Mouse (Mus musculus): Measurements from ENCODE around the gene Dnah10. TPM values are rescaled to one million over a fixed set of nuclear protein-coding genes. Genes with fewer than 3 reads are reported as not detected.
A peak's percentile ranks its signal among the peaks of the same experiment; 100 is the strongest.

The Dnah10 gene
- total RNA-seq, 2 experiments from 2014 or later: 0.32 to 0.56 TPM

DNA sequence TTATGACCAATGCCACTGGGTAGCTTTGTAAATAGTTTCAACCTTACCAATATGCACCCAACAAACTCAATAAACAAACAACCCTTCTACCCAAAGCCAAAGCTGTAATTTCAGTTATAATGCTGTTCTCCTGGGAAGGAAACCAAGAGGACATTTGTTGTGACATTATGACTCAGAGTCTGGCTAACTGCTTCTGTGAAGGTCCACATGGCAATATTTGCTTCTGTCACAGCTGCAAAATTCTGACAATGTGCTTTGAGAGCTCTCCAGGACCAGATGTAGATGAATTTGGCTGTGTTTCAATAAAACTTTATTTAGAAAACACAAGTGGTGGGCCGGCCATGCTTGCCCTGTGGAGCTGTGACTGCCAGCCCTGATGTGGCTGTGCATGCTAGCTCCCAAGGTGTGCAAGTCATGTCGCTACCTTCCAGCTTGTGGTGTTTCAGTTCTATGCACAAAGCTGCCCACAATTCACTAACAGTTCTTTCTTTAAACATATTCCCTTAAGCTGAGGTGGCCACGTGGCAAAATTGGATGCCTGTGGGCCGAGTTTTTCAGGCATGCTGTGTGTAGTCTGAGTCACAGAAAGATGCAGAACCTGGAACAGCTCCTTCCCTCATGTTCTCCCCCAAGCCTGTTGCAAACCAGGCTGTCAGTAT lies 85.0 kb downstream of the Dnah10 start:
- DNase-seq (ENCODE audit: extremely low spot score in 1 of 2, low spot score in 1 of 2): peak in 1 of 2 experiments; percentile 13

DNA sequence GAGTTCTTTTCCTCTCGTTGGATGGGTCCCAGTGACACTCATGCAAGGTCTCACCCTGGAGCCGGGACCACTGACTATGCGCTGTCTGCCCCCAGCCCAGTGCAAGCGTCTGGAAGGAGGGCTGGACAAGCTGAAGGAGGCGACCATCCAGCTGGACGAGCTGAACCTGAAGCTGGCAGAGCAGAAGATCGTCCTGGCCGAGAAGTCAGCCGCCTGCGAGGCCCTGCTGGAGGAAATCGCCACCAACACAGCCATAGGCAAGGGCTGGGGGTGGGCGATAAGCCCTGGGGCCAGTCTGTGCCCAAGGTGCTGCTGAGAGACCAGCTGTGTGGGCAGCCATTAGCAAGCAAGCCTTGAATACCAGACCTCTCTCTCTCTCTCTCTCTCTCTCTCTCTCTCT lies 87.6 kb downstream of the Dnah10 start:
- no peak for DNase-seq (ENCODE audit: extremely low spot score in 1 of 2, low spot score in 1 of 2)

DNA sequence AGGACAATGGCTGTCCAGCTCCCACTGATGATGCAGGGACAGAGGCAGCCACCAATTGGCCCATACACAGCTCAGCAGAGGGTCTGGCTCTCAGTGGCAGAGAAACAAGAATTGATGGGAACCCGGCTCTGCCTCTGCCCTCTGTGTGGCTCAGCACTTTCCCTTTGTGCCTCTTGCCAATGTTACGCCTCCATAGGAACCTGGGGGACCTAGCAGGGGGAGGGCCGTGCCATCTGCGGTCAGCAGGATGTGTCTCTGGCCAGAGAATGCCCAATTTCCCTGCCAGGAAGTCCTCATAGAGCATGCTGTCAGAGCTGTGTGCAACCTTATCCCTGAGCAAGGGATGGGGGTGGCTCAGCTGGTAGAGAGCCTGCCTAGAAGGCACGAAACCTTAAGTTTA lies 89.9 kb downstream of the Dnah10 start:
- DNase-seq (ENCODE audit: extremely low spot score in 1 of 2, low spot score in 1 of 2): no peak

DNA sequence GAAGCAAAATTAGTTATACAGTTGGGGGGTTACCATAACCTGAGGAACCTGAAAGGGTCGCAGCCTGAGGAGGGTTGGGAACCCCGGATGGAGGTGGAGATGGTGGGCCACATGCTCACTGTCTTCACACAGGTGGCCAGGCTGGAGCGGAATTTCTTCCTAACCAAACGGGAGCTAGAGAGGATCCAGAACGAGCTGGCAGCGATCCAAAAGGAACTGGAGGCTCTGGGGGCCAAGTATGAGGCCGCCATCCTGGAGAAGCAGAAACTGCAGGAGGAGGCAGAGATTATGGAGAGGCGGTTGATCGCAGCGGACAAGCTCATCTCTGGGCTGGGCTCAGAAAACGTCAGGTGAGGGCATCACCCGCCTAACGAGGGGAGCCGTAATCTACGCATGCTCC lies 92.2 kb downstream of the Dnah10 start:
- no peak for DNase-seq (ENCODE audit: extremely low spot score in 1 of 2, low spot score in 1 of 2)

DNA sequence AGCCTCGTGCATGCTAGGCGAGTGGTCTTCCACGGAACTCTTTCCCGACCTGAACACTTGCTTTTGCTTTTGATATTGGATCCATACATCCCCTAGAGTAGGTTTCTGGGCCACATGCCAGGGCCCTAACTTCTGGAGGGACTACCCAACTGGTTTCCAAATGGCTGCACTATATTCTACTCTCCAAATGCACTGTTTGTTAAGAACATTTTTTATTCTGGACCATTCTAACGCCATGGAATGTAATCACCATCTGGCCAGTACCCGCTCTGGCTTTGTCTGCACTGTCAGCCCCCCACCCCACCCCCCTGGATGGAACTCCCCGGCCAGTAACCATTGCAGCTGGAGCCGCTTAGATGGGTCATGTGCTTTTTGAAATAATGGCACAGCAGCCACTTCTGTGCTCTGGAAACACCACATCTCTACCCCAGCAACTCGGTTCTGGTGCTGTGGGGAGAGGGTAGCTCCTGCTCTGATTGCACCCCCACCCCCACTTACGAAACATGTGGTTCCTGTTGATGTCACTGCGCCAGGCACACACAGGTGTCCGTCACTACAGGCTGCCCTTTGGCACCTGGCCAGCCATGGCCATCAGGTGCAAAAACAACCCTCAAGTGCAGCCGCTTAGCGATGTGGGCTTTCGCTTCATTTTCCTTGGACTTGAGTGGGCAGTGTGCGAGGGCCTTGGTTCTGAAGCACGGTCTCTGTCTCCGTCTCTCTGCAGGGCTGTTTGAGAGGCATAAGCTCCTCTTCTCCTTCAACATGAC lies 97.4 kb downstream of the Dnah10 start:
- no peak for DNase-seq (ENCODE audit: extremely low spot score in 1 of 2, low spot score in 1 of 2)

DNA sequence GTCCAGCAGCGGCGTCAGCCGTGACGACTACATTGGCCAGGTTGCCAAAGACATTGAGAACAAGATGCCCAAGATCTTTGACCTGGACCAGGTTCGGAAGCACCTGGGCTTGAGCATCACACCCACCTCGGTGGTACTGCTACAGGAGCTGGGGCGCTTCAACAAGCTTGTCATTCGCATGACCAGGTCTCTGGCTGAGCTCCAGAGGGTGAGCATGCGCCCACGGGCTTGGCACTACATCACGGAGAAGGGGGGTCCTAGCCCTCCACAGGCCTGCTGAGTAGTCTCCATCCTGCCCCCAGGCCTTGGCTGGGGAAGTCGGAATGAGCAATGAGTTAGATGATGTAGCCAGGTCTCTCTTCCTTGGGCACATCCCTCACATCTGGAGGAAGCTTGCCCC lies 105.4 kb downstream of the Dnah10 start:
- DNase-seq (ENCODE audit: extremely low spot score in 1 of 2, low spot score in 1 of 2): no peak

DNA sequence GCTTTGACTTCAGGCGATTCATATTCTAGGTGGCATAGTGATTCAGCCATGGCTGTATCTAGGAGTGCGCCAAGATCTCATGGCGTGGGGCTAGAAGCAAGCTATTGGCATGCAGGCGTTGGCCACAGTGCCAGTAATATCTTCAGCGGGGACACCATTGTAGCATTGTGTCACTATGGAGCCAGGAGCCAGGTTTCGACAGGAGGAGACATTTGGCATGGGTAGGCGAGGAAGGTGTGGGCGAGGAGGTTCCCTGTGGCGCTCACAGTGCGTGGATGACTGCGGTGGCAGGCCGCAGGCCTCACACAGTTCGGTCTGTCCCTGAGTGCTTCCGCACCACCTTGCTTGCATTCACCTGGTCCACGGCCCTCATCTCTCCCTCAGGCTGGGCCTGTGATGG lies 110.3 kb downstream of the Dnah10 start:
- DNase-seq (ENCODE audit: extremely low spot score in 1 of 2, low spot score in 1 of 2): no peak

DNA sequence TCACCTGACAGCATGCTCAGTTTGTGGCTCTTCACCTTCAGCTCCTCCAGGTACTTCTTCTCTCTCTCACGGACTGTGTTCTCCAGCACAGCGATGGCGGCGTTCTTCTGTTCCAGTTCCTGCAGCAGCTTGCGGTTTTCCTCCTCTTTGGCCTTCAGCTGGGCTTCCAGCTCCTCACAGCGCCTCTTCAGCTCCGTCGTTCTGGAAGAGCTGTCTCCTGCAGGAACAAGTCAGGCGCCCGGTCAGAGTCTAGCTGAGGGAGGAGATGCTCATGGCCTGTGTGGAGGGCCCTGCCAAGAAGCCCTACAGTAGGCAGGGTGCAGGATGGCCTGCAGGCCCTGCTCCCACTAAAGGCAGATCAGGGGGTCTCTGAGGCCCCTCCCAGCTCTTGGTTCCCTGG lies 111.2 kb downstream of the Dnah10 start:
- DNase-seq (ENCODE audit: extremely low spot score in 1 of 2, low spot score in 1 of 2): no peak

DNA sequence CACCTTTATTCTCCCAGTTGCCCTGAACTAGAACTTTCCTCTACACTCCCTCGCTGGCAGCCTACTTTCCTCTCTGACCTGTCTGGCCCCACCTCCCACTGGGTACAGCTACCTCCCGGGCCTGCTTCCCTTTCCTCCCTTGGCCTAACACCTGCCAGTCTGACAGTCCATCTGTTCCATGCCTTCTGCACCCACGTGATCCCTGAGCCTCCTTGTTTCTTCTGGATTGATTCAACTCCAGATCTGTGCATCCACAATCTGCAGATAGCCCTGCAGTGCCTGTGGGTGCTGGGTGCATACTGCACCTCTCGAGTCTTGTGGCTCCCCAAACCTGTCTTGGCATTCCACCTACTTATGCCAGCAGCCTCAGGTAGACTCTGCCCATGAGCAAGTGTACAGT lies 111.7 kb downstream of the Dnah10 start:
- DNase-seq (ENCODE audit: extremely low spot score in 1 of 2, low spot score in 1 of 2): peak in 1 of 2 experiments; percentile 15

DNA sequence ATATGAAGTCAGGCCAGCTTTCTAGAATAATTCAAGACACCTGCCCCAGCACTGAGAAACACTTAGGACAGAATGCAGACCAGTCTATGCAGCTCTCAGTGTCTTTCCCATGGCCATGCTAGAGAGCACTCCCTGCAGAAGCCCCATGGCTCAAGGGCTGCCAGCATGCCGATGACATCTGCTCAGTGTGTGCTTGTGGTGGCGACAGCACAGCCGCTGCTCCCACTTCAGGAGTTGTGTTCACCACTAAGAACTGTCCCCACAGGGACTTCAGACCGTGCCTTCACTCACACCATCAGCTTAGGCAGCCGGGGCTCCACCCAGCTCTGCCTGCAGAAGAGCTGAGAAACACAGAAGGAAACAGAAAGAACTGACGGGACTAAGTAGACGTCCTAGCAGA lies 115.3 kb downstream of the Dnah10 start:
- DNase-seq (ENCODE audit: extremely low spot score in 1 of 2, low spot score in 1 of 2): no peak

DNA sequence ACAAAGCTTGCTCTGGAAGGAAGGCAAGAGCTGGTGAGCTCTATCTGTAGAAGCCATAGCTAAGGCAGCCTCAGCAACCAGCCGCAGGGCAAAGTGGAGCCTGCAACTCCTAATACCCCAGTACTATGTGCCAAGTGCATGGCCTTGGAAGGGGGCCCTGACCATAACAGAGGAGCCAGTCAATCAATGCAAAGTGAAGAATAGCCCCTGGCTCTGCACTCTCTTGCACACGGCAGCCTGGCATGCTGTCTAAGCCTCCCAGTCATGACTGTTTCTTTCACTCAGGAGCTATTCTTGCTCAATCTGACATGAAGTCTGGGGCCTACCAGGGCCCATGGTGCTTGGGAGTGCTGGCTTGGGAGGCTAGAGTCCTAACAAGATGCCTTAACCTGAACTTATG lies 115.8 kb downstream of the Dnah10 start:
- no peak for DNase-seq (ENCODE audit: extremely low spot score in 1 of 2, low spot score in 1 of 2)

DNA sequence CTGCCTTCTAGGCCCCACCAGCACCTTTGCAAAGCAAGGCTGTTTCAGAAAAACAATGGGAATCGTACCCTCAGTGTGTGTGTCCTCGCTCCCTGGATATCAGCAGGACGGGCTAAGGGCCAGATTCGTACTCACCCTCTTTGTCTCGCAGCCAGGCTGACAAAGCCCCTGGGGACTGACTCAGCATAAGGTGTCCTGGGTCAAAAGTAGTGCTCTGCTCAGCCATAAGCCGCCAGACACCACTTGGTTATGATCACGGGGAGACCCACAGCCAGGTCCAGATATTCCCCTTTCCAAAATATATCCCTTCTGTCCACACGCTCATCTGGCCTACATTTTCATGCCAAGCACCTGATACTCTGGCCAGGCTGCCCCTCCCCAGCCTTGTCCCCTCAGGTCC lies 118.5 kb downstream of the Dnah10 start:
- no peak for DNase-seq (ENCODE audit: extremely low spot score in 1 of 2, low spot score in 1 of 2)

DNA sequence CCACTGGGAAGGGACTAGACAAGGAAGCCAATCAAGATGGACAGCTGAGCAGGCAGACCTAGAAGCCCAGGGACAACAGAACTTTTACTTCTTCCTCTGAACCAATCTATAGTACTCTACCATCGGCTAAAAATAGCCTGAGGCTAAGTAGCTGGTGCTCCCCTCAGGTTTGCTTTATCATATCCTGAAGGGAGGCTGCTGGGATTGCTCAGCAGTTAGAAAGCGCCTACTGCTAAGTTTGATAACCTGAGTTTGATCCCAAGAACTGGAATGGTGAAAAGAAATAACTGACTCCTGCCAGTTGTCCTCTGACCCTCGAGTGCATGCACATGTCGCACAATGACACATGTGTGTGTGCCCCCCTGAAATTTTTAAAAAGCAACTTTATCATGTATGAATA lies 120.0 kb downstream of the Dnah10 start:
- DNase-seq (ENCODE audit: extremely low spot score in 1 of 2, low spot score in 1 of 2): no peak

DNA sequence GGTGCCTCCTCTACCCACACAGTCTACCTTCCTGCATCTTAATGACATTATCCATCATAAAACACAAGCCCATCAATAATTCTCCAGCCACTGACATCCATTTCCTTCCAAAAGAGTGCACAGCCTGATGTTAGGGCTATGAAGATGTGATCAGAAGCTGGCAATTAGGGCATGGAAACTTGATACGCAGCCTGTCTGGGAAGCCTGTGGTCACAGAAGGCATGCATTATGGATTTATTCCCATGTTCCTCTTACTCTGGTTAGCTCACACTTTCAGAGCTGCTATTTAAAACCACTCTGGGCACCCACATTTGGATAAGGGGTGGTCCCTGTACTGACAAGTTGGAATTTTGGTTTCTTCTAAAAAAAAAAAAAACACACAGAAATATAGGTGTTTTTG lies 122.1 kb downstream of the Dnah10 start:
- no peak for DNase-seq (ENCODE audit: extremely low spot score in 1 of 2, low spot score in 1 of 2)

DNA sequence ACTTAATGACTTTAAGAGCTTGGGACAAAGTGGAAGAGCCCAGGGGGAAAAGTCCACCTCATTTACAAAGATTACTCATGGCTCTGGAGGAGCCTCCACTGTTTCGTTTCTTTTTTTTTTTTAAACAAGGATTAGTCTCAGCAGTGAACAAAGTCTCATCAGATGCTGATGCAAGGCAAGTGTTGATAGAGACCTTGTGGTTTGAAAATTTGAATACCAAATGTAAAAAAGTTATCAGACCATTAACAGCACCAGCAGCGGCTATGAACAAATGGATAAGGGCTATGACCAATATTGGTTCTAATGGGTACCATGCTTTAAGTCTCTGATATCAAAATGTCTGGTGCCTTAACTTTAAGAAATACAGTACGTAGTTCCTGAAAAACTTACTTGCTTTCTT lies 124.1 kb downstream of the Dnah10 start:
- no peak for DNase-seq (ENCODE audit: extremely low spot score in 1 of 2, low spot score in 1 of 2)

DNA sequence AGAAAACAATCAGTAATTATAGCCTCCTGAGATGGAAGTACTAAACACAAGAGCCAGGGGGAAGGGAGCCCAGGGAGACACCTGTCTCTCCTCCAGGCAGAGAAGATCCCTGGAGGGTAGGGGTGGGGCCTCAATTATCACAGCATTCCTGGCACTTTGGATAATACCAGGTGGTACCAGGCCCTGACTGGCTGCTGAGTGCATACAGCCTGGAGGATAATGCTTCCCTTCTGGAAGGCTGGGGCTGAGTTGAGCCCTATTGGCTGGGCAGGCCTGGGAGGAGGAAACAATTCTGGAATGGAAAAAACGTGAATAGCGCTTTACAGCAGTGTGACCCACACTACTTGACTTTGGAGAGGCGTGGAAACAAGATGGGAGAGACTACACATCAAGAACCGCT lies 126.7 kb downstream of the Dnah10 start:
- no peak for DNase-seq (ENCODE audit: extremely low spot score in 1 of 2, low spot score in 1 of 2)

DNA sequence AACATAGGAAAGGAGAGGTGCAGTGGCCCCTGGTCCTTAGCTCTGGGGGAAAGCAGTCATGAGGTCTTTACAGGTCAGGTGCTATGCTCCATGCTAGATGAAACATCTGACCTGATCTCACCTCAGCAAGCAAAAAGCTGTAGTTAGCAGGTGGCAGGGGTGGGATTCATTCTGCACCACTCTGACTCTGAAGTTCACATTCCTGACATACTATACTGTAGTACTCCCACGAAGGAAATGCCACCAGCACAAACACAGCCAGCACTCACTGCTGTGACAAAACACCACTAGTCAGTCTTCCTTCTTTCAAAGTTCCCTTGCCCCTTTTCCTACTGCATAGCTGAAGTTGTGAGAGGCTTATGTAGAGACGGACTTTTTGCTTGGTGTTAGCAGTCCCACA lies 127.4 kb downstream of the Dnah10 start:
- no peak for DNase-seq (ENCODE audit: extremely low spot score in 1 of 2, low spot score in 1 of 2)

DNA sequence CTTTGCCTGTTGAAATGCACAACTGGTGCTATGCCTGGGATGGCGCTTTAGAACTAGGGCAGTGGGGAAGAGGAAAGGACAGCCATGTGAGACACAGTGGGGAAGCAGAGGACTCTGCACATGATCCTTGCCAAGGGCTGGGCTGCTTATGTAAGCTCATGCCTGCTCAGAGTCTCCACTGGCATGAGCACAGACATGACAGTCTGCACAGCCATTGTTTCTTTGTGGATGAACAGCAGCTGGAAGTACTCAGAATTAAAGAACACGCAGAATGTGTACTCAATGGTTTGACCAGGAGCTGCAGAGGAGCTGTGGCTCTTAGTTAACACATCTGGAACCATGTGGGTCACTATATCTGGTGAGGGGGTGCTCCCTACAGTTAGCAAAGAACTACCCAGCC lies 128.2 kb downstream of the Dnah10 start:
- no peak for DNase-seq (ENCODE audit: extremely low spot score in 1 of 2, low spot score in 1 of 2)

DNA sequence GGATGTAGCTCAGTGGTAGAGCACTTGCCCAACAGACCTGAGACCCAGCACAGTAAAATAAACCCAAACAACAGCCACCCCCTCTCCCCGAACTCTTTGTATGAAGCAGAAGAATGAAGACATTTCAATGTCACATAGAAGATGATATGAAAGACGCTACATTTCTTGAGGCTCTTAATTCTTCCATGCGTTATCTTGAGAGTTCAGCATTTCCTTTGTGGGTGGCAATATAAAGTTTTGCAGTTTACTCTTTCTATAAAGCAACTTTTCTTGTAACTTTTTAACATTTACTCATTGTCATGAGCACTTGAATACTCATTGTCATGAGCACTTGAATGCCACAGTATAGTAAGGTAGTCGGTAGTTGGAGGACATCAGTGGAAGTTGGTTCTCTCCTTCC lies 129.3 kb downstream of the Dnah10 start:
- DNase-seq (ENCODE audit: extremely low spot score in 1 of 2, low spot score in 1 of 2): no peak

DNA sequence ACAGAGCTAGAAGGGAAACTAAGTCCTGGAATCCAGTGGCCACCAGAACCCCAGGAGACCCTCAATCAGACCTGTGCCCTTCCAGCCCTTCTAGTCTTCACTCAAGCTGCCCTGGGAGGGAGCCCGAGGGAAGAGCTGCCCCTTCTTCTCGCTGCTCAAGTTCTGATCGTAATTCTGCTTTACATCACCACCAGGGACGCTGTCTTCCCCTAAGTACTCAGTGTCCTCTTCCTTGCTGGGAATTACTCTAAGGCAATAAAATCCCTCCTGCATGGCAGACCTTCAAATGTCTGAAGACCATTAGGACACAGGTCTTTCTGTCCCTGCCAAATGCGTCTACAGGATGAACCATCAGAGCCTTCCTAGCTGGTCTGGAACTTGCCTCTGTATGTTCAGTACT lies 135.1 kb downstream of the Dnah10 start:
- peak in 1 of 2 experiments; percentile 16 for DNase-seq (ENCODE audit: extremely low spot score in 1 of 2, low spot score in 1 of 2)

DNA sequence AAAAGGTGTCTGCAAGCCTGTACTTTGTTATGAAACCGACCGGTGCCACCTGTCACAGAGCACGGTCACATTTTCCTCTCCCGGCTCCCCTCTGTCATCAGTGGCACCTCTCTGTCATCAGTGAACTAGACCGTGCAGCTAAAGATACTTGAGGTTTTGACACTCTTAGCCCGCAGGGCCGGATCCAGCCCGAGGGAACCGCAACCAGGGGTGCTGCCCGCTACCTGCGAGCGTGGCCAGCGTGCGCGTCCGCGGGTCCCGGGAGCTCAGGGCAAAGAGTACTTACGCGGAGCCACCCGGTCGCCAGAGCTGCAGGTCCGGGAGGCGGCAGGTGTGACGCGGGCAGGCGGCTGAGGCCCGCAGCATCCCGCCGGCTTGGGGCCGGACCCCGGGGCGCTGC lies 136.6 kb downstream of the Dnah10 start:
- peak in 1 of 2 experiments; percentile 34 for DNase-seq (ENCODE audit: extremely low spot score in 1 of 2, low spot score in 1 of 2)

Data from layer of hippocampus, postnatal 25 days (tissue).